Mouse (Mus musculus) embryo, embryonic 11 days (tissue): ENCODE measurements around the gene Abtb2.
A peak's percentile ranks its signal among the peaks of the same experiment; 100 is the strongest.
"Not testable (repeated sequence)": the region's sequence is repeated elsewhere in the genome, so short reads cannot be mapped to it uniquely, and the experiment has no call there.

ENCODE experiments used
- DNase-seq: peaks from one replicate; pipeline ENCODE4 v3.0.0-alpha.2; 2015

The Abtb2 gene

DNA sequence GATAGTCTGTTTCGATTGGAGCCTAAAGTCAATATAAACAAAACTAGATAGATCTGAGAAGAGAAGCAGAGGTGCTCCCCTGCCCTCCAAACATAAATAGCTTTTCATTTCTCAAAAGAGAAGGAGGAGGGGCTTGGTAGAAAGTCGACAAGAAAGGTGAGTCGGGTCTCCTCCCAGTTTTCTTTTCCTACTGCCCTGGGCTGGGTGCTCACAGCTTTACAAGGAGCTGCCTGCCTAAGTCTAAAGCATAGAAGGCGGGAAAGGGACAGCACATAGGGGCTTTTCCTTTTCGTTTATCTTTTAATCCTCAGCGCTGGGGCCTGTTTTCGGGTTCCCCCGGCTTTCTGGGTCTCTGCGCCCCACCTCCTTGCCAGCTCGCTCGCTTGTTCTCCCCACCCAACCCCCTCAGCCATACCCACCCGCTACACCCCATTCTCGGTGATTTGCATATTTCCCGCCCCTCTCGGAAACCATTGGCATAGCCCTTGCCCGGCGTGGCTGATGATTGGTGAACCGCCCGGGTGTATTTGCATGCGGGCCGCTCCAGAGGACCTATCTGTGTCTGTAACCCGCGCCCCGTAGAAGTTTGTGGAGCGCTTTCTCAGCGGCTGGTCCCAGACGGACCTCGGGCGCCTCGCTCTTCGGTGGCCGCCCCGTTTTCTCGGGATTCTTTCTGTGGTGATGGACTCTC is at the start of gene Abtb2:
Gene Abtb2 (plus strand): TSS at position 579 of the 691 bp plus-strand sequence.
- DNase-seq = peak; percentile 98

- no peak for DNase-seq
Measured at GRCm38 (mm10) chr2:103516472-103516871, 49.6 kb upstream of the Abtb2 start.

DNA sequence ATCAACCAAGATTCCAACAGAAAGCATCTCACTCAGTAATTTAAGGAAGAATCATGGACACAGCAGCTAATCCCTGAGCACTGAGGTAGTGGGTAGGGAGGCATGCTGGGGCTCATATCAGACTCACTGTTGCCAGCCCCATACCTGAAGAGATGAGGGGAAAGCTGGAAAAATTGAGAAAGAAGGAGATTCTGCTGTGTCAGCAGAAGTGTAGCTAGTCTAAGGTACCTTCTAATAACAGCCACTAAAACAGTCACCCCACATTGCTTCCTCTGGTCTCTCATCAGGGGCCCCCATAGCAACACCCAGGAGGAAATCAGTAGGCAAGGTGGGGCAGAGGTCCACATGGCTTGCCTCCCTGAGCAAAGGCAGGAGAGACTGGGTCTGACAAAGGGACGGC is 40.5 kb upstream of the Abtb2 start:
- DNase-seq = no peak

DNA sequence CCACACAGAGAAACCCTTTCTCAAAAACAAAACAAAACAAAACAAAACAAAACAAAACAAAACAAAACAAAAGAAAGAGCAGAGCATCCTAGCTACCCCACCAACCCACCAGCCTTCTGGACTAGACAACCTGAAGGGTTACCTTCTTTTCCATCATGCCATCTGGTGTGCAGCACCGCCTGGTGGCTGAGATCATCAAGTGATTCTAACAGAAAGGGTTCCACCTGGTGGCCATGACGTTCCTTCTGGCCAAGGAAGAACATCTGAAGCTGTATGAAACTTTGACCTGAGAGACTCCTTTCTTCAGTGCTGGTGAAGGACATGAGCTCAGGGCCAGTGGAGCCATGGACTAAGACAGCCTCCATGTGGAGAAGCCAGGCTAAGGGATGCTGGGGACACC is 19.0 kb upstream of the Abtb2 start:
- peak; percentile 75 for DNase-seq

DNA sequence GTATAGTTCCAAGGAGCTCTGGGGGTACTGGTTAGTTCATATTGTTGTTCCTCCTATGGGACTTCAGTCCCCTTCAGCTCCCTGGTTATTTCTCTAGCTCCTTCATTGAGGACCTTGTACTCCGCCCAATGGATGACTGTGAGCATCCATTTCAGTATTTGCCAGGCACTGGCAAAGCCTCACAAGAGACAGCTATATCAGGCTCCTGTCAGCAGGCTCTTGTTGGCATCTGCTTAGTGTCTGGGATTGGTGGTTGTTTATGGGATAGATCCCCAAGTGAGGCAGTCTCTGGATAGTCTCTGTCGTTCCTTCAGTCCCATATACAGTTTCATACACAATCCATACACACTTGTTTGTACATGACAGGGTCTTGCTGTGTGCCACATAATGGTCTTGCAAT is 15.8 kb upstream of the Abtb2 start:
- DNase-seq = not testable (repeated sequence)

DNA sequence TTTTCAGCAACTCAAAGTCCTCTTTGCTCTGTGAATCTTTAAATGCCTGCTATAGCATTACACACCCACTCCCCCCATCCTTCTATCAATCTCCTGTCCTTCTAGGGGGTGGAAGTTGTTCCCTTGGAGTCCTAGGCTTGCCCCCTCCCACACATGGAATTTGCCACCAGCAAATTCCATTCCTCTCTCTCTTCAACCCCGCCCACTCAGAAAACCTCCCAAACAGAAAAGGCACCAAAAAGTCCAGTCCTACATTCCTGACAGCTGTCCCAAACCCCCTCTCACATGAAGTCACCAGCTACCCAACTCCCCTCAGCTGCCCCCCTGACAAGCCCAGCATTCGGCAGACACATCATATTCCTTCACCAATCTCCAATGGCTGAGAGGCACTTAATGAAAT is 12.1 kb upstream of the Abtb2 start:
- DNase-seq = no peak

DNA sequence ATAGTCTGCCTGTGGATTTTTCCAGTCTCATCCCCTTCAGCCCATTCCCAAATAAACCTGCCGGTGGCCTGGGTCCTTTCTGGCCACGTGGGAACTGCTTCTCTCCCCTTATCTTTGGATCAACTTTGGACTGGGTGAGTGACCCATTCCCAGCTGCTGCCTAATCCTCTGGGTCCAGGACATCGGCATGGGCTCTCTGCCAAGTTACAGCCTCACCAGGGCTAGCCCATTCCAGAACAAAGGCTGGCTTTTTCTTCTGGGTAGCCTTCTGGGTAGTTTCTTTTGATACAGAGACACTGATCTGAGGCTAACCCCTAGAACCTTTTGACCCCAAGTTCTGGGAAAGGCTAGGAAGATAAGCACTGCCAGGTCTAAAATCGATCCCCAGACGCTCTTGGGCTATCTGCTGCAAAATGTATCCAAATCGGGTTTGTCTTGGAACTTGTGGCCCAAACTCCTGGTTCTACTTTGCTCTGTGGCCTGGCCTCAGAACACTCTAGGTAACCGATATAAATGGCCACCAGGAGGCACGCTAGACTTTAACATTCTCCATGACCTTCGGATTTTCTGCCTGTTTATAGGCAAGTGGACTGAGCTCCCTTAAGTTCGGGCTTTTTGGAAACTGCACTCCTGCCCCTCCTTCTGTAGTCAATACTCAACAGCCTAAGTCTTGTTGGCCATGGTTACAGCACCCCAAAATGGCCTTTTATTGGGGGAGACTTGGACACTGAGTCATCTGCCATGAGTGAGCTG is 9.8 kb upstream of the Abtb2 start:
- peak; percentile 55 for DNase-seq

DNA sequence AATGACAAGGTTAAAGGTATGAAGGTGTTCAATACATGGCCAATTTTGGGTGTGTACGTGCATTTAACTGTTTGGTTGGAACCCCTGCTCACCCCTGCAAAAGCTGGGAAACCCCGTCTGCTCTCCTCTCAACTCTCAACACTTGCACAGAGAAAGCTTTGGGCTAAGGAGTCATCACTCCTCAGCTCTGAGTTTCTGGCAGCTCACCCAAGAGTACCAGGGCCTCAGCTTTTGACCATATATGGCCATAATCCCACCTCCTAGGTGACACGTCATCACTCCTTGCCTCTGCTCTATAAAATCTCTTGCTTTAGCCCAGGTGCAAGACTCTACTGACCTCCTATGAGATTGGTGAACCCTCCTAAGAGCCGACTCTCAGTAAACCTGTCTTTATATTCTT is 5.2 kb upstream of the Abtb2 start:
- no peak for DNase-seq

DNA sequence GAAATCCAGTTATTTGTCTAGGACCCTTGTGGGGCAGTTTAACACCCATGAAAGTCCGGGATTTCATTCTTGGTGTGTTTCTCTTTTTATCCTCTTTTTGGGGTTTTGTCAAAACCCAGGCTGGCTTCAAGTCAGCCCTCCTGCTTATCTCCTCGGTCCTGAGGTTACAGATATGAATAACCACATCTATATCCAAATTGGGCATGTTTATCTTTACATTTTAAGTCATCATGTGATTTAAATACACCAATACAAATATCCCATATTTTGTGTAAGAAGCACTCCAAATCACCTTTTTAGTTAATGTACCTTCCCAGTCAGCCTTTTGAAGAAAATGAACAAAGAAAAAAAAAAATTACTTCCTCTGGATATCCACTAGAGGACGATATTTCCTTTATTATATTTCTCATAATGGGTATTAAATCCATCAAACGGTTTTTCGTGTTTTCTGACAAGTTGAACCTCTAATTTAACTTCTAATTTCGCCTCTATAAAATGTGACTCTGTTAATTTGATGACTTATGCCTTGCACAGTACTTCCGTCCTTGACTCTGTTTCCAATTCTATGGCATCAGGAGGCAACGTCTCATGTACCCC is 1.6 kb upstream of the Abtb2 start:
- DNase-seq = peak; percentile 42

GRCm38 (mm10) chr2:103565171-103565591 is 929 bp upstream of the Abtb2 start:
- peak; percentile 79 for DNase-seq

DNA sequence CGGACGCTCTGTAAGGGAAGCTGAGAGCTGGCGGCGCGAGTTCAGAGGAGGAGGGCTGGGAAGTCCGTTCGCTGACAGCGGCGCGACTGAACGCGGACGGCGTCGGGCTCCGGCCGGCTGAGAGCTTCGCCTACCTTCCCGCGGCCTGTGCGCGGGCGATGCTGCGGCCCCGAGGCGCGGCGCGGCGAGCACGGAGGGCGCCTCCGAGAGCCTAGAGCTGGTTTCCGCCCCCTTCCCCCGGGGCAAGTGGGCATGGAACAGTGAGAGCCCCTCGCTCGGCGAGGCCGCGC is 258 bp downstream of the Abtb2 start:
- no peak for DNase-seq

GRCm38 (mm10) chr2:103566713-103567521 is 807 bp downstream of the Abtb2 start:
- DNase-seq = peak; percentile 82

DNA sequence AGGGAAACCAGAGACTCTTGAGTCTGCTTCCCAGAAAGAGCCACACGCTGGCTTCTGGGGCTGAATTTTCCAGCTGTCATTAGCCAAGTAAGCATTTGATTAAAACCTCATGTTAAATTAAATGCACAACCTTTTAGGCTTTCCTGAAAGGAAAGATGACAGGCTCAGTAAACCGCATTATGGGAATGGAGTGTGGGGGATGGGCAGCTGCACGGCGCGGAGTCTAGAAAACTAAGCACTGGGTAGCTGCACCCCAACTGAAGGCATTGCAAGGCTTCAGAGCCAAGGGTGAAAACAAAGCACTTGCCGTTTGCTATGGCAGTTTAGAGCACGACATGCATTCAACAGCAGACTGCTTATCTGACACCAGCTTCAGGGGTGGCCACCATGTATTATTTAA is 2.1 kb downstream of the Abtb2 start:
- peak; percentile 64 for DNase-seq

DNA sequence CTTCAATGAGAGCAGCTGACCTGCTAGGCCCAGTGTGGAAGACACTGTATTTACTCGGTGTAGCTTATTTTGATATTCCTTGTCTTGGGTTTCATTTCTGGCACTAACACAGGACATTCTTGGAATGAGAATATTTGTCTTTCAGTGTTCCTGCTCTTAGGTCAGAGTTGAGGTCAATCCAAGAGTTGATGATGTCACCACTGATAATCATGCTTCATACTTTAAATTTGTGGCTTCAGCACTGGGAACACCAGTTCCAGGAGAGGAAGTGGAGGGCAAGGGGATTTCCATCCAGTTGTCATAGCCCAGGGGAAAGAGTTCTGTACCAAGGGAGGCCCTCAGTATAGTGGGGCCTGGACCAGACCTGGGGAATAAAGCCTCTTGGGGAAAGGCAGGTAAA is 3.6 kb downstream of the Abtb2 start:
- DNase-seq = no peak

GRCm38 (mm10) chr2:103572354-103572753 is 6.2 kb downstream of the Abtb2 start:
- no peak for DNase-seq

GRCm38 (mm10) chr2:103576371-103576770 is 10.3 kb downstream of the Abtb2 start:
- DNase-seq = no peak

GRCm38 (mm10) chr2:103577752-103578662 is 11.9 kb downstream of the Abtb2 start:
- DNase-seq = no peak

DNA sequence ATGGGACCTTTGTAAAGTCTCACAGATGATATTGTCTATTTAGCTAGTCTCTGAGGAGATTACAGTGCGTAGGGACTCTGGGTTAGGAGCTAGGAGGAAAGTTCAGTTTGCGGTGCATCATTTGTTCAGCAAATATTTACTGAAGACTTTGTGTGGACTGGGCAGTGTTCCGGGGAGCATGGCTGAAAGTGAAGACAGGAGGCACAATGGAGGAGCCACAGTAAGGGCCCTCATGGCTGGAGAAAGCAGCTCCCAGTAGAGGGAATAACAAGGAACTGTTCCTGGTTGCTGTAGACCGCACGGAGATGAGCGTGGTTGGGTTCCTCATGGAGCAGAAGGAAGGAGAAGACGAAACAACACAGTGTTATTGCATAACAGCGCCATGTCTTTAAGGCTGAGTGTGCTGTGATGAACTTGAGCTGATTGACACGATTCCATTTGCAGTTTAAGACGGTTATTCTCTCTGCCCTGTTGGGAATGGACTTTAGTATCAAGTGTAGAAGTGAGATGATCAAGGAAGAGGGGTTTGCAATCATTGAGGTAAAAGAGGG is 12.6 kb downstream of the Abtb2 start:
- no peak for DNase-seq

DNA sequence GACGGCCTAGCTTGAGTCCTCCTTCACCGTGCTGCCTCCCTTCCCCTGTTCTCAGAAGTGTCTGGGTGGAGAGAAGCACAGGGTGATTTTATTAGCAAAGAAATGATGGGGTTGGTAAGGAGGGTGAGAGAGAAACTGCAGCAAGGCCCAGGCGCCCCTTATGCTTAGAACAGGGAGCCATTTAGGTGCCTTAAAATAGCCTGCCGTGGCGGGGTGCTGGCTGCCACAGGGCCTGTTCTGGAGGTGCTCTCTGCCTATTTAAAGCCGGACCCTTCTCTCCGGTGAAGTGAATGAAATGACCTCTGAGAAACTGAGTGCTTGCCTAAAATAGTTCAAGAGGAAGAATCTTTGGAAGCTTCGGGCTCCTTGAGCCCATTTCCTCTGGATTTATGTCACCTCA is 14.6 kb downstream of the Abtb2 start:
- no peak for DNase-seq

GRCm38 (mm10) chr2:103581369-103581897 is 15.3 kb downstream of the Abtb2 start:
- peak; percentile 53 for DNase-seq

DNA sequence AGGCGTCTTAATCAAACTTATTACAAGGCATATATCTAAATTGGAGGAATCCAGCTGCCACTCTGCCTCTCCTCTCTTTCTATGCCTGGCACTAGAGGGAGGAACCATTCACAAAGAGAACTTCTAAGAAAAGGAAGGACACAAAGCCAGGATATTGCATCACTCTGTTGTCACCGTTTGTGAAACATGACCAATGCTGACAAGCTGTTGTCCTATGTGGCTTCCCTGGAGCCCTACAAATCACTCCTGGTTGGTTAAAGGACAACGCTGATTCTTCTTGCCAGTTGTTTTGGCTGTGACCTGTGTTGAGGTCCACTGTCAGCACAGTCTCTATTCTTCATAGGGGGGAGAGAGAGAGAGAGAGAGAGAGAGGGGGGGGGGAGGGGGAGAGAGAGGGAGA is 17.2 kb downstream of the Abtb2 start:
- DNase-seq = no peak

DNA sequence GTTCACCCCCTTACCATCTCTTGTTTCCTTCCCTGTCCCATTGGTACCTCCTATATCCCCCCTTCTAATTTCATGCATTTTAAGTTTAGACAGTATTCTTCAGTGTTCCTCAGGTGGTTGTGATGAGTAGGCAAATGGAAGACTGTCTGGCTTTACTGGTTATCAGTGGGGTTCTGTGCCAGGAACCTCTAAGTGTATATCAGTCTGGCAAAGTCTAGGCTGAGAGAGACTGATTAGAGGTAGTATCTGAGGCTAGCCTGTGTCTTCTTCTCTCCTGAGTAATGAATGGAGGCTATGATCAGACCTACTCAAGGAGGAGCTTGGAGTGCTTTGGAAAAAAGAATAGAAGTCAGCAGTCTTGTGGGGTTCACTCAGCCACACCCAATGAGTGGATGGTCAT is 18.0 kb downstream of the Abtb2 start:
- DNase-seq = no peak
